Mouse (Mus musculus): ENCODE results near the gene Fam184b. TPM values are rescaled to one million over a fixed set of nuclear protein-coding genes. Genes with fewer than 3 reads are reported as not detected.

Gene Fam184b
- polyA plus RNA-seq, 1 experiment from 2014 or later, result 0.79 TPM

Other genes starting within 250 kb of the Fam184b start
- gene Qdpr, start 189.4 kb downstream of the Fam184b start, polyA plus RNA-seq (2016; fragmentation: Nextera tagmentation; extraction: Ambion mirVana), result 109 and 117 TPM in 2 replicates
- 0.23 and 0.25 TPM in 2 replicates for gene Clrn2, start 185.9 kb downstream of the Fam184b start, polyA plus RNA-seq (2016; fragmentation: Nextera tagmentation; extraction: Ambion mirVana)
- 57.3 and 58.8 TPM in 2 replicates for gene Lap3, start 146.2 kb downstream of the Fam184b start, polyA plus RNA-seq (2016; fragmentation: Nextera tagmentation; extraction: Ambion mirVana)
- 255 TPM in 2 replicates for gene Med28, start 119.4 kb downstream of the Fam184b start, polyA plus RNA-seq (2016; fragmentation: Nextera tagmentation; extraction: Ambion mirVana)
- gene Ncapg, start 30.3 kb upstream of the Fam184b start, polyA plus RNA-seq (2016; fragmentation: Nextera tagmentation; extraction: Ambion mirVana), result 40.2 and 43.6 TPM in 2 replicates
- 48.8 and 53.4 TPM in 2 replicates for gene Lcorl, start 218.0 kb upstream of the Fam184b start, polyA plus RNA-seq (2016; fragmentation: Nextera tagmentation; extraction: Ambion mirVana)

Measured in hindbrain, embryonic 12.5 days (tissue).